Mouse (Mus musculus): ENCODE measurements at regions not wholly inside any gene's neighbourhood (a gene's known extent, or its start where the extent isn't known, plus 50 kb on each side); places are given as distances from the start of the nearest gene placed in this dataset.

GRCm38 (mm10) chr1:193562242-193562641, 192.1 kb upstream of the Camk1g start:
- TF ChIP-seq POLR2A (IDR thresholded peaks at IDR 0.05; ENCODE audit: borderline replicate concordance, control insufficient read depth, low read depth, low read length) (no peak), CTCF (IDR thresholded peaks at IDR 0.05; ENCODE audit: control insufficient read depth, insufficient read depth, low read length) (no peak)
